In genomic region chr1:175625990-175626692, GRCm38 (mm10) we compare ENCODE assay signal across 8 mouse cellular contexts. TPM values are rescaled to one million over a fixed set of nuclear protein-coding genes. Genes with fewer than 3 reads are reported as not detected.
DNase-seq lines count a peak whose midpoint lies in the region; ATAC-seq and TF ChIP-seq lines count a peak whose summit lies in the region.

No protein-coding gene starts in this region.

- H3K9me3 ChIP-seq in heart, embryonic 10.5 days: no peaks in the 10 kb centered on the region
- H3K9me3 ChIP-seq in embryonic facial prominence, embryonic 13.5 days: no peaks in the 10 kb centered on the region
- no peaks in the 10 kb centered on the region for H3K9me3 ChIP-seq in hindbrain, embryonic 16.5 days (ENCODE audit: control insufficient read depth, low read length)
- H3K9me3 ChIP-seq in lung, embryonic 14.5 days (ENCODE audit: low read depth, low read length): no peaks in the 10 kb centered on the region

- H3K9ac ChIP-seq in embryonic facial prominence, embryonic 13.5 days: peak overlapping the region; percentile 60; the same call in 1 of the 2 replicates
- peak overlapping the region; percentile 51; the same call in 1 of the 2 replicates for H3K9ac ChIP-seq in hindbrain, embryonic 16.5 days (ENCODE audit: low read depth, low read length)
- no peak overlapping the region for H3K9ac ChIP-seq in lung, embryonic 14.5 days

- peaks cover 2% of the 10 kb centered on the region; the same call in 1 of the 2 replicates for H3K36me3 ChIP-seq in heart, embryonic 10.5 days
- H3K36me3 ChIP-seq in embryonic facial prominence, embryonic 13.5 days: 0 out of 2 replicates have a peak, but pooled peaks cover 3% of the 10 kb centered on the region
- no peaks in the 10 kb centered on the region for H3K36me3 ChIP-seq in hindbrain, embryonic 16.5 days (ENCODE audit: control insufficient read depth, insufficient read depth, low read length)
- no peaks in the 10 kb centered on the region for H3K36me3 ChIP-seq in lung, embryonic 14.5 days (ENCODE audit: insufficient read depth)

- no peak for ATAC-seq in embryonic facial prominence, embryonic 13.5 days (ENCODE audit: insufficient number of reproducible peaks, insufficient read depth, low FRiP score, low TSS enrichment, low read depth)
- ATAC-seq in hindbrain, embryonic 16.5 days: peak; percentile 25
- ATAC-seq in lung, embryonic 14.5 days (ENCODE audit: insufficient read depth): peak; percentile 55

- peak overlapping the region; percentile 81 for H3K4me3 ChIP-seq in heart, embryonic 10.5 days
- peak overlapping the region; percentile 89 for H3K4me3 ChIP-seq in embryonic facial prominence, embryonic 13.5 days
- H3K4me3 ChIP-seq in hindbrain, embryonic 16.5 days (ENCODE audit: low read length): peak overlapping the region; percentile 83
- peak overlapping the region; percentile 73 for H3K4me3 ChIP-seq in lung, embryonic 14.5 days (ENCODE audit: low read depth, low read length)

- H3K27ac ChIP-seq in heart, embryonic 10.5 days: peak overlapping the region; percentile 91
- H3K27ac ChIP-seq in embryonic facial prominence, embryonic 13.5 days: peak overlapping the region; percentile 81; the same call in 1 of the 2 replicates
- peak overlapping the region; percentile 76 for H3K27ac ChIP-seq in hindbrain, embryonic 16.5 days (ENCODE audit: low read depth, low read length)
- peak overlapping the region; percentile 83; the same call in 1 of the 2 replicates for H3K27ac ChIP-seq in lung, embryonic 14.5 days (ENCODE audit: low read depth)

- peak; percentile 68 for TF ChIP-seq CTCF in lung, embryonic 14.5 days (IDR thresholded peaks at IDR 0.05; ENCODE audit: low read depth)

- no peaks in the 10 kb centered on the region for H3K27me3 ChIP-seq in heart, embryonic 10.5 days (ENCODE audit: insufficient read depth, poor library complexity, severe bottlenecking)
- no peaks in the 10 kb centered on the region for H3K27me3 ChIP-seq in embryonic facial prominence, embryonic 13.5 days
- H3K27me3 ChIP-seq in hindbrain, embryonic 16.5 days (replicated peaks; ENCODE audit: control insufficient read depth, insufficient read depth, low read length): no peaks in the 10 kb centered on the region
- no peaks in the 10 kb centered on the region for H3K27me3 ChIP-seq in lung, embryonic 14.5 days (ENCODE audit: insufficient read depth, low read length)

- no peak for DNase-seq in heart, embryonic 10.5 days (ENCODE audit: low spot score)
- DNase-seq in heart, adult 8-10 months (ENCODE audit: low spot score): no peak
- DNase-seq in CD8-positive naive resting alpha-beta T cell, adult 2 months (ENCODE audit: low read depth in 2 of 2, low spot score in 2 of 2): peak; percentile 6 to 36
- peak; percentile 73 for DNase-seq in lung, embryonic 14.5 days
- peak; percentile 37 for DNase-seq in retina, adult 2 months (ENCODE audit: low read depth, low spot score)
- DNase-seq in adrenal gland, adult 2 months: no peak

- WGBS in heart, embryonic 10.5 days: 79% methylated on average over 1 of the region's 1 CpGs
- 87% methylated on average over 1 of the region's 1 CpGs for WGBS in embryonic facial prominence, embryonic 13.5 days
- WGBS in hindbrain, embryonic 16.5 days: 86% methylated on average over 1 of the region's 1 CpGs
- 85% methylated on average over 1 of the region's 1 CpGs for WGBS in lung, embryonic 14.5 days

- peak overlapping the region; percentile 74 for H3K4me2 ChIP-seq in embryonic facial prominence, embryonic 13.5 days
- H3K4me2 ChIP-seq in hindbrain, embryonic 16.5 days (ENCODE audit: low read length): peak overlapping the region; percentile 84
- H3K4me2 ChIP-seq in lung, embryonic 14.5 days: peak overlapping the region; percentile 75

- H3K4me1 ChIP-seq in heart, embryonic 10.5 days: peaks cover 11% of the 10 kb centered on the region
- peaks cover 12% of the 10 kb centered on the region for H3K4me1 ChIP-seq in embryonic facial prominence, embryonic 13.5 days
- peaks cover 7% of the 10 kb centered on the region for H3K4me1 ChIP-seq in hindbrain, embryonic 16.5 days (ENCODE audit: control insufficient read depth, insufficient read depth, low read depth, low read length)
- no peaks in the 10 kb centered on the region; the same call in 1 of the 2 replicates for H3K4me1 ChIP-seq in lung, embryonic 14.5 days (ENCODE audit: insufficient read depth)

RNA-seq across cellular contexts. Expression of gene Fh1, which starts 0.7 kb away (rescaled TPM):
- 177 and 220 TPM in 2 replicates for polyA plus RNA-seq in heart, embryonic 10.5 days (2016; fragmentation: Nextera tagmentation; extraction: Ambion mirVana)
- 100 to 1,000 TPM; 543 to 586 (median 574) TPM for total RNA-seq in heart, adult 8-10 months (2022)
- polyA plus RNA-seq in embryonic facial prominence, embryonic 13.5 days (2015; fragmentation: Nextera tagmentation; extraction: Ambion mirVana): 100 and 111 TPM in 2 replicates
- 112 and 113 TPM in 2 replicates for polyA plus RNA-seq in hindbrain, embryonic 16.5 days (2015; fragmentation: Nextera tagmentation; extraction: Ambion mirVana)
- 115 and 123 TPM in 2 replicates for polyA plus RNA-seq in lung, embryonic 14.5 days (2014; fragmentation: Nextera tagmentation; extraction: Ambion mirVana)
- 100 to 1,000 TPM; 218 to 258 TPM for total RNA-seq in adrenal gland, adult 2 months (2021)
- polyA plus RNA-seq in adrenal gland, adult 2 months (2012; rRNA removed): 20.5 and 23.8 TPM in 2 replicates

RNA-seq across cellular contexts. Expression of gene Kmo, which starts 6.0 kb away (rescaled TPM):
- polyA plus RNA-seq in heart, embryonic 10.5 days (2016; fragmentation: Nextera tagmentation; extraction: Ambion mirVana): 0.10 and 0.11 TPM in 2 replicates
- total RNA-seq in heart, adult 8-10 months (2022): under 1 TPM; 0.28 to 0.44 (median 0.30) TPM
- 0.21 and 0.22 TPM in 2 replicates for polyA plus RNA-seq in embryonic facial prominence, embryonic 13.5 days (2015; fragmentation: Nextera tagmentation; extraction: Ambion mirVana)
- 0.06 and 0.21 TPM in 2 replicates for polyA plus RNA-seq in hindbrain, embryonic 16.5 days (2015; fragmentation: Nextera tagmentation; extraction: Ambion mirVana)
- polyA plus RNA-seq in lung, embryonic 14.5 days (2014; fragmentation: Nextera tagmentation; extraction: Ambion mirVana): 0.12 and 0.51 TPM in 2 replicates
- total RNA-seq in adrenal gland, adult 2 months (2021): under 1 TPM; 0.59 to 0.84 TPM
- 0.07 TPM in 1 of 2 replicates, not detected in the other for polyA plus RNA-seq in adrenal gland, adult 2 months (2012; rRNA removed)

Comparison
In these comparisons a context has a peak if more than half of its experiments do, and no peak if none do; other contexts are left out.
1. DNase-seq: peak in CD8-positive naive resting alpha-beta T cell, adult 2 months (2 of 2), lung, embryonic 14.5 days (single experiment) and retina, adult 2 months (single experiment); none in heart, embryonic 10.5 days (single experiment), heart, adult 8-10 months (single experiment) and adrenal gland, adult 2 months (single experiment).
2. Peak in every context shown above with its lines, with median percentiles within 50 percentile points of each other: H3K27ac ChIP-seq, H3K4me3 ChIP-seq and H3K4me2 ChIP-seq.